ENCODE assay signal across 10 mouse cellular contexts in the genomic region with DNA sequence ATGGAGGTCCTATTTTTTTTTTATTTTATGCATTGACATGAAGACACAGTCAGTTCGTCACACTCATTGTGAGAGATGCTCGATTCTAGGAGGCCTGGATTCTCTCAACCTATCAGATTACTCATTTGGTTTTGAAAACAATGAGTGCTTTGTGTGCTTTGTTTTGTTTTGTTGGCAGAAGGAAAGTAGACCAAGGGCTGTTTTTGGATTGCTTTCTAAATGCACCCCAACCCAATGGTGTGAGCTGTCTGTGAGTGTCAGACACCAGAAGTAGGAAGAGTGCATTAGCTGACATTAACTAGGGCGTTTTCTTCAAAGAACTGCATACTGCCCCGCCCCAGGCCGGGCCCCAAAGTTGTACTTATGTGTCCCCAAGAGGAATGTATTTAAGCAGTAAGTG. TPM values are rescaled to one million over a fixed set of nuclear protein-coding genes. Genes with fewer than 3 reads are reported as not detected.
DNase-seq lines count a peak whose midpoint lies in the region; ATAC-seq lines count a peak whose summit lies in the region.
"Had no signal": no experiment of that assay in that cellular context is flagged by ENCODE, and none has a peak within 500 bp of the region (broad histone marks: within the 10 kb centered on the region; RNA-seq: fewer than 3 reads in every experiment).

No protein-coding gene starts in this region.

- no peak overlapping the region for H3K4me3 ChIP-seq in heart, embryonic 16.5 days (ENCODE audit: low read length)
- H3K4me3 ChIP-seq in intestine, embryonic 15.5 days (replicated peaks), result no peak overlapping the region

- H3K27ac ChIP-seq in heart, embryonic 16.5 days (ENCODE audit: low read length), result peak overlapping the region; percentile 90
- 0 out of 2 replicates have a peak overlapping the region, but pooled peaks have one; percentile 51 for H3K27ac ChIP-seq in intestine, embryonic 15.5 days

- no peaks in the 10 kb centered on the region for H3K36me3 ChIP-seq in heart, embryonic 16.5 days (ENCODE audit: control insufficient read depth, insufficient read depth)
- no peaks in the 10 kb centered on the region for H3K36me3 ChIP-seq in intestine, embryonic 15.5 days

- peaks cover 27% of the 10 kb centered on the region for H3K4me1 ChIP-seq in heart, embryonic 16.5 days (ENCODE audit: control insufficient read depth, insufficient read depth, low read length)
- H3K4me1 ChIP-seq in intestine, embryonic 15.5 days (replicated peaks), result 0 out of 2 replicates have a peak, but pooled peaks cover 7% of the 10 kb centered on the region

- ATAC-seq in heart, embryonic 16.5 days (replicated peaks; ENCODE audit: extremely low read depth, insufficient read depth, low FRiP score), result no peak
- no peak for ATAC-seq in intestine, embryonic 15.5 days

- H3K27me3 ChIP-seq in heart, embryonic 16.5 days (ENCODE audit: control insufficient read depth, insufficient read depth, low read length), result no peaks in the 10 kb centered on the region
- H3K27me3 ChIP-seq in intestine, embryonic 15.5 days (replicated peaks), result no peaks in the 10 kb centered on the region; the same call in 1 of the 2 replicates

- WGBS in heart, embryonic 16.5 days, result 69% methylated on average over 5 of the region's 5 CpGs
- WGBS in intestine, embryonic 15.5 days, result 62% methylated on average over 5 of the region's 5 CpGs

- H3K4me2 ChIP-seq in heart, embryonic 16.5 days (ENCODE audit: low read depth, low read length), result peak overlapping the region; percentile 86
- peak overlapping the region; percentile 93 for H3K4me2 ChIP-seq in intestine, embryonic 15.5 days (replicated peaks)

- peak overlapping the region; percentile 91 for H3K9ac ChIP-seq in heart, embryonic 16.5 days (ENCODE audit: low read length)
- H3K9ac ChIP-seq in intestine, embryonic 15.5 days, result no peak overlapping the region

- DNase-seq in heart, postnatal 4 days, result no peak
- peak; percentile 58 for DNase-seq in 3T3-L1 (ENCODE audit: low read depth, low spot score)
- DNase-seq in NIH3T3 (ENCODE audit: low read depth), result peak; percentile 46
- DNase-seq in testis, postnatal 14 days (ENCODE audit: low spot score), result no peak
- no peak for DNase-seq in adrenal gland, postnatal 25 days
- no peak for DNase-seq in ovary, postnatal 14 days (ENCODE audit: low spot score)

- H3K9me3 ChIP-seq in heart, embryonic 16.5 days (replicated peaks; ENCODE audit: control insufficient read depth, low read length), result no peaks in the 10 kb centered on the region
- H3K9me3 ChIP-seq in intestine, embryonic 15.5 days, result no peaks in the 10 kb centered on the region

RNA-seq across cellular contexts. Expression of a gene that starts 2.0 kb away (rescaled TPM):
- polyA plus RNA-seq in heart, embryonic 16.5 days (2015; fragmentation: Nextera tagmentation; extraction: Ambion mirVana), result 97.4 and 97.5 TPM in 2 replicates
- 10 to 100 TPM; 43.3 to 44.3 TPM for total RNA-seq in heart, postnatal 4 days (2021)
- 93.1 and 95.0 TPM in 2 replicates for polyA plus RNA-seq in intestine, embryonic 15.5 days (2015; fragmentation: Nextera tagmentation; extraction: Ambion mirVana)
- total RNA-seq in adrenal gland, postnatal 25 days (2021), result 77.1 and 96.1 TPM in 2 replicates
- total RNA-seq: MEL had no signal

RNA-seq across cellular contexts. Expression of a gene that starts 54.5 kb away (rescaled TPM):
- not detected in 2 replicates for polyA plus RNA-seq in heart, embryonic 16.5 days (2015; fragmentation: Nextera tagmentation; extraction: Ambion mirVana)
- total RNA-seq in heart, postnatal 4 days (2021), result not detected
- polyA plus RNA-seq in intestine, embryonic 15.5 days (2015; fragmentation: Nextera tagmentation; extraction: Ambion mirVana), result 0.08 and 0.24 TPM in 2 replicates
- not detected in 2 replicates for total RNA-seq in adrenal gland, postnatal 25 days (2021)
- total RNA-seq: heart, postnatal 36 days; MEL had no signal

Comparison
In these comparisons a context has a peak if more than half of its experiments do, and no peak if none do; other contexts are left out.
1. DNase-seq: peak in 3T3-L1 (single experiment) and NIH3T3 (single experiment); none in heart, postnatal 4 days (single experiment), testis, postnatal 14 days (single experiment), adrenal gland, postnatal 25 days (single experiment) and ovary, postnatal 14 days (single experiment).